Mouse (Mus musculus) heart, adult 11 months (tissue): ENCODE measurements around the gene Zup1.
"Not testable (repeated sequence)": the region's sequence is repeated elsewhere in the genome, so short reads cannot be mapped to it uniquely, and the experiment has no call there.

Source experiments
- DNase-seq: peaks from one replicate; pipeline ENCODE4 v3.0.0; 2022

Gene Zup1

DNA sequence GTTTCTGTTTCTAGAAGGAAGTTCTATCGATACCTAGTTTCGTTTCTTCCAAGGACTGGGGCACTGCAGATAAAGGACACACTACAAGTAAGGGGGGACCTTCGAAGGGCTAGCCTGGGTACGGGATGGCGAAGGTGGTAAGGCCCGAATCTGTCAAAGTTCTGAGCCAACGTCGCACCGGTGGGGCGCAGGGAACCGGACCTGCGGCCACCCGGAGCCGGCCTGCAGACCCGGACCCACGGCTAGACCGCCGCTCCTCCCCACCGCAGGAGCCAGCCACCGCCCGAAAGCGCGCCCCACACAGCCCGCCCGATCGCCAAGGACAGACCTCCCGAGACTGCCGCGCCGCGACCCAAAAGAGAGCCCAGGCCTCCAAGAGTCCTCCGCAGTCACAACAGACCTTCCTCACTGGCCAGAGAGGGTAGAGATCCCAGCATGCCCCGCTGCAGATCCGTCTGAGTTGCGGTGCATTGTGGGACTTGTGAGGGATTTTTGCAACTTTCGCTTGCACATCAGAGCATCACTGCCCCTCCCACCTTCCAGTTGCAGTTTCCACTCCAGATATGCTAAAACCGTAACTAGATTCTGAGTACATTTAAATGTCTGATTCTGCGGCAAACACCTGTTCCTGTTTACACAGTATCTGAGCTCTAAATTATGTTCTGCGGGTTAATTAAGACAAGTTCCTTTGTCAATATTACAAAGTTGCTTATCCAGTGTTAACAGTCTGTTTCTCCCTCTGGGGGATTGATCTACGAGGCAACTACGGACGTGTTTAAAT lies at the start of gene Zup1:
TSS of gene Zup1 (minus strand) at position 467 of the 781 bp plus-strand sequence.
- DNase-seq, result peak; percentile 99

DNA sequence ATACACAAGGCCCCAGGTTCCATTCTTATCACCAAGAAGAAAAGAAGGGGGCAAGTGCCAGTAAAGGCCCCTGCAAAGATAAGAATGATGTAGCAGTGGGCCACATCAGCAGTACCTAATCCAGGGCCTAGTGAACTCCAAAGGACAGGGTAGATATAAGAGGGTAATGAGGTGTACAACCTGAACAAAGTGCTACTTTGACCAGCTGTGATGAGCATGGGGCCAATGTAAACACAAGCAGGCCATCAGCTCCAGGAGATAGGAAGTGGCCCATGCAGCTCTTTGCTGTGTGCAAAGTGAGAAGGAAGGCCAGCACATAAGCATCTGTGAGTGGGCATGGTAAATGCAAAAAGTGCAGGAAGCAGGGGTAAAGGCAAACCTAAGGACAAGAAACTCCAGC lies 47.3 kb upstream of the Zup1 start:
- no peak for DNase-seq

GRCm38 (mm10) chr10:33996686-33997085 lies 45.6 kb upstream of the Zup1 start:
- DNase-seq, result not testable (repeated sequence)

DNA sequence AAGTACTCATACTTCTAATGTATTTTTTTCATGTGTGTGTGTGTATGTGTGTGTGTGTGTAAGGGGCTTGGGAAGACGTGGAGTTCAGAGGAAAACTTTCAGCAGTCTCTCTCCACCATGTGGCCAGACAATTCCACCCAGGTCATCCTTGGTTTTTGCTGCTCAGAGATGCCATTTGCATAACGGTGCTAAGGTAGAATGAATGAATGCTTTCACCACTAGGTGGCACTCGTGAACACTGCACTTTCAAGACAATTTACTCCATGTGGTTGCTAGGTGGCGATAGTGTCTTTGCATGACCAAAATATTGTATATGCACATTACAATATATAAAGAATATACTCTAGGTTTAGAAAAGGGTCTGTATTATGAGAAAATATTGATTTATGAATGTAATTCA lies 35.7 kb upstream of the Zup1 start:
- no peak for DNase-seq

- no peak for DNase-seq
These were observed 23.9 kb upstream of the Zup1 start for GRCm38 (mm10) chr10:33974781-33975494.

GRCm38 (mm10) chr10:33952509-33952908 lies 1.4 kb upstream of the Zup1 start:
- DNase-seq, result no peak

- no peak for DNase-seq
These were observed 4.7 kb downstream of the Zup1 start for GRCm38 (mm10) chr10:33946336-33946735.

DNA sequence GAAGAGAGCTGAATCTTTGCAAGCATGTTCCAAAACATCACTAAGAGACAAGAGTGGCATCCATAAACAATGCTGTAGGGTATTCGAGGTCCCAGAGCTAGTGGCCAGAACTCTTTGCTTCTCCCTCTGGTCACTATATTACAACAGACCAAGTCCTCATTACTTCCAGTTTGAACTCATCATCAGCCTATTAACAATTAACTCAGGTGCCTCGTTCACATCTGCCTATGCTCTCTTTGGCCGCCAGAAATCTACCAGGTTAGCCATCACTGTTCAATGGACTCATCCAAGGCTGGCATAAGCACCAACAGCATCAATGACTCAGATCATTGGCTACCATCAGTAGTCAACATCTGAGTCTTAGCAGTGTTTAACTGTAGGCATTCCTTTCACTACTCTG lies 5.7 kb downstream of the Zup1 start:
- DNase-seq, result no peak

- DNase-seq, result no peak
These were observed 10.4 kb downstream of the Zup1 start for GRCm38 (mm10) chr10:33940702-33941101.

DNA sequence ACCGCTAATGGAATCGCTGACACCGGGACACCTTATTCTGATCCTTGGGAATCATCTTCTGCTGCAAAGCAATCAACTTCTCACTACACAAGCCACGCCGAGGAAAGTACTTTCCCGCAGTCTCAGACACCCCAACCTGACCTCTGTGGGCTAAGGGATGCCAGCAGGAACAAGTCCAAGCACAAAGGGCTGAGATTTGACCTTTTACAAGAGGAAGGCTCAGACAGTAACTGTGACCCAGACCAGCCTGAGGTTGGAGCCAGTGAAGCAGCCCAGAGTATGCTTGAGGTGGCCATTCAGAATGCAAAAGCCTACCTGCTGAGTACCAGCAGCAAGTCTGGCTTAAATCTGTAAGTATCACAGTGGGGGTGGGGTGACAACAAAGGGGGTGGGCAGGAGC lies 45.6 kb downstream of the Zup1 start:
- no peak for DNase-seq

DNA sequence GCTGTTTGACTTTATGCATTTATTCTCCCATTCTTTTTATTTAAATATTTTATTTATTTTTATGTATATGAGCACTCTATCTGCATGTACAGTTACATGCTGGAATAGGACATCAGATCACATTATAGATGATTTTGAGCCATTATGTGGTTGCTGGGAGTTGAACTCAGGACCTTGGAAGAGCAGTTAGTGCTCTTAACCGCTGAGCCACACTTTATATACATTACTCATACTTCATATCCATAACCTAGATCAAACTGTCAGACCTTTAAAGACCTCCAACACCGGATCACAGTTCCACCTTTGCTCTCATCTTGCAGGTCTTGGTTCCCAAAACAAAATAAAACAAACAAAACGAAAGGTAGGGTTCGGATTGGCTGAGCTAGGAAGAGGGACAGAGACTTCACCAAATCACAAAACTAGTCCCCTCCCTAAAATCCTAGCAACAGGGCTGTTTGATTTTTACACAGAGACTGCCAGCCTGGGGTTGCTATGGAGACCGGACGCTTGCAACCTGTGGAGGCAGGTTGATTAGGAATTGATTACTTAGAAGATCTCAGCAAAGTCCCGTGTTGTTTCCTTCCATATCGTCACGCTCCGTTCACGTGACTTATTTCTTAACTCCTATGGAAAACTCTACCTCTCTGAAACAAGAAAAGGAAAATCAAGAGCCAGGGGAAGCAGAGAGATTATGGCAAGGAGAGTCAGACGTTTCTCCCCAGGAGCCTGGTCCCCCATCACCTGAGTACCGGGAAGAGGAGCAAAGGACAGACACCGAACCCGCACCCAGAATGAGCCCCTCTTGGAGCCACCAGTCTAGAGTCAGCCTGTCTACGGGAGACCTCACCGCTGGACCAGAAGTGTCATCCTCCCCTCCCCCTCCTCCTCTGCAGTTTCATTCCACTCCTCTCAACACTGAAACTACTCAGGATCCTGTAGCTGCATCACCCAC lies 46.3 kb downstream of the Zup1 start, which contains the start of gene Rsph4a:
TSS of gene Rsph4a (plus strand) at position 582 of the 952 bp plus-strand sequence.
- DNase-seq, result peak; percentile 86

GRCm38 (mm10) chr10:33901520-33901919 lies 49.5 kb downstream of the Zup1 start:
- not testable (repeated sequence) for DNase-seq

GRCm38 (mm10) chr10:33882411-33882810 lies 68.7 kb downstream of the Zup1 start:
- DNase-seq, result not testable (repeated sequence)

GRCm38 (mm10) chr10:33872672-33873398 lies 78.2 kb downstream of the Zup1 start:
- DNase-seq, result no peak

GRCm38 (mm10) chr10:33870441-33870840 lies 80.6 kb downstream of the Zup1 start:
- DNase-seq, result peak; percentile 79
